Mouse (Mus musculus) forebrain, postnatal 0 days (tissue): ENCODE measurements at regions not wholly inside any gene's neighbourhood (a gene's known extent, or its start where the extent isn't known, plus 50 kb on each side); places are given as distances from the start of the nearest gene placed in this dataset.

ENCODE experiments used
- ATAC-seq: fragments of 200-750 bp; cut with Nextera tagmentation; 2 replicates; pipeline ENCODE4 v1.8.0; 2017; ENCODE audit warnings: mild to moderate bottlenecking, moderate library complexity
- DNase-seq: peaks from one replicate; pipeline ENCODE4 v3.0.0-alpha.2; 2015
- H3K27ac ChIP-seq: fragments of 300-500 bp; sonication (generic); 2 replicates; pipeline ENCODE4 v1.5.1; 2014; ENCODE audit warnings: low read depth, mild to moderate bottlenecking, antibody characterized with exemption, low read length, moderate library complexity, mixed read lengths
- H3K27me3 ChIP-seq: fragments of 300-500 bp; sonication (generic); 2 replicates; pipeline ENCODE4 v1.6.1; 2014; ENCODE audit warnings: mild to moderate bottlenecking, low read length, mixed read lengths; ENCODE audit not compliant: insufficient read depth
- H3K36me3 ChIP-seq: fragments of 300-500 bp; sonication (generic); 2 replicates; pipeline ENCODE4 v1.6.1; 2014; ENCODE audit warnings: mild to moderate bottlenecking, moderate library complexity; ENCODE audit not compliant: insufficient read depth
- H3K4me1 ChIP-seq: fragments of 300-500 bp; sonication (generic); 2 replicates; pipeline ENCODE4 v1.6.1; 2014; ENCODE audit warnings: antibody characterized with exemption; ENCODE audit not compliant: insufficient read depth
- H3K4me2 ChIP-seq: fragments of 300-500 bp; sonication (generic); 2 replicates; pipeline ENCODE4 v1.6.1; 2014; ENCODE audit warnings: low read depth, mild to moderate bottlenecking, moderate library complexity
- H3K4me3 ChIP-seq: fragments of 300-500 bp; sonication (generic); 2 replicates; pipeline ENCODE4 v1.5.1; 2014; ENCODE audit warnings: low read depth, low read length, mixed read lengths
- H3K9ac ChIP-seq: fragments of 300-500 bp; sonication (generic); 2 replicates; pipeline ENCODE4 v1.6.1; 2014; ENCODE audit warnings: mild to moderate bottlenecking
- H3K9me3 ChIP-seq: fragments of 300-500 bp; sonication (generic); 2 replicates; pipeline ENCODE4 v1.6.1; 2016; ENCODE audit warnings: low read length
- CTCF ChIP-seq: sonication (generic); IDR thresholded peaks from 2 replicates; pipeline ENCODE4 v1.5.1; 2016; ENCODE audit warnings: antibody characterized with exemption, control low read depth, low read depth
- WGBS: fragments of 180-500 bp; shearing (Covaris S2); extraction: QIAGEN DNeasy Blood & Tissue Kit; methylation state at CpG from one replicate; pipeline ENCODE4 v1.1.7; 2014; 5-methylcytosine and 5-hydroxymethylcytosine counted together

GRCm38 (mm10) chr6:126284409-126284808, 117.7 kb upstream of the Ntf3 start:
- ATAC-seq: no peak
- H3K9ac ChIP-seq: no peak overlapping the region
- no peaks in the 10 kb centered on the region for H3K36me3 ChIP-seq
- H3K4me3 ChIP-seq: no peak overlapping the region
- H3K4me1 ChIP-seq: no peaks in the 10 kb centered on the region
- no peak for TF ChIP-seq CTCF
- no peak for DNase-seq
- no peaks in the 10 kb centered on the region for H3K9me3 ChIP-seq
- no peaks in the 10 kb centered on the region for H3K27me3 ChIP-seq
- H3K4me2 ChIP-seq: no peak overlapping the region
- 53% methylated on average over 7 of the region's 7 CpGs for WGBS
- no peak overlapping the region for H3K27ac ChIP-seq

- WGBS: 92% methylated on average over 3 of the region's 3 CpGs
- H3K36me3 ChIP-seq: no peaks in the 10 kb centered on the region
- H3K27me3 ChIP-seq: no peaks in the 10 kb centered on the region
- no peak for ATAC-seq
- no peak overlapping the region for H3K27ac ChIP-seq
- TF ChIP-seq CTCF: no peak
- H3K9me3 ChIP-seq: no peaks in the 10 kb centered on the region
- H3K4me1 ChIP-seq: no peaks in the 10 kb centered on the region
- no peak for DNase-seq
- H3K4me3 ChIP-seq: no peak overlapping the region
- H3K4me2 ChIP-seq: no peak overlapping the region
- H3K9ac ChIP-seq: no peak overlapping the region
Observed at GRCm38 (mm10) chr6:126280352-126280751, 113.6 kb upstream of the Ntf3 start.

GRCm38 (mm10) chr6:126245986-126246385, 79.3 kb upstream of the Ntf3 start:
- no peaks in the 10 kb centered on the region for H3K9me3 ChIP-seq
- DNase-seq: no peak
- no peaks in the 10 kb centered on the region for H3K27me3 ChIP-seq
- H3K9ac ChIP-seq: no peak overlapping the region
- H3K4me3 ChIP-seq: no peak overlapping the region
- ATAC-seq: no peak
- H3K27ac ChIP-seq: no peak overlapping the region
- no peak overlapping the region for H3K4me2 ChIP-seq
- H3K36me3 ChIP-seq: no peaks in the 10 kb centered on the region
- no peak for TF ChIP-seq CTCF
- no peaks in the 10 kb centered on the region for H3K4me1 ChIP-seq
- 79% methylated on average over 5 of the region's 5 CpGs for WGBS

- WGBS: 44% methylated on average over 3 of the region's 3 CpGs
- no peak for ATAC-seq
- no peak for DNase-seq
Observed at GRCm38 (mm10) chr6:126245431-126245830, 78.7 kb upstream of the Ntf3 start.

GRCm38 (mm10) chr6:126242299-126242698, 75.6 kb upstream of the Ntf3 start:
- no peak overlapping the region for H3K27ac ChIP-seq
- 86% methylated on average over 2 of the region's 2 CpGs for WGBS
- no peak for ATAC-seq
- H3K9me3 ChIP-seq: no peaks in the 10 kb centered on the region
- no peak for TF ChIP-seq CTCF
- H3K4me1 ChIP-seq: no peaks in the 10 kb centered on the region
- no peak for DNase-seq
- H3K4me3 ChIP-seq: no peak overlapping the region
- no peaks in the 10 kb centered on the region for H3K27me3 ChIP-seq
- no peak overlapping the region for H3K4me2 ChIP-seq
- no peaks in the 10 kb centered on the region for H3K36me3 ChIP-seq
- H3K9ac ChIP-seq: no peak overlapping the region

More at GRCm38 (mm10) chr6:126245431-126245830, 78.7 kb upstream of the Ntf3 start:
- Histone ChIP-seq H3K36me3 (no peaks in the 10 kb centered on the region), H3K4me3 (no peak overlapping the region), H3K4me1 (no peaks in the 10 kb centered on the region), H3K9me3 (no peaks in the 10 kb centered on the region), H3K27me3 (no peaks in the 10 kb centered on the region), H3K9ac (no peak overlapping the region), H3K27ac (no peak overlapping the region), H3K4me2 (no peak overlapping the region)
- no peak for TF ChIP-seq CTCF

GRCm38 (mm10) chr6:126240256-126240655, 73.5 kb upstream of the Ntf3 start:
- no peak for TF ChIP-seq CTCF
- ATAC-seq: no peak
- Histone ChIP-seq H3K9me3 (no peaks in the 10 kb centered on the region), H3K9ac (no peak overlapping the region), H3K4me3 (no peak overlapping the region), H3K27ac (no peak overlapping the region), H3K4me2 (no peak overlapping the region), H3K4me1 (no peaks in the 10 kb centered on the region), H3K36me3 (no peaks in the 10 kb centered on the region), H3K27me3 (no peaks in the 10 kb centered on the region)
- no peak for DNase-seq
- 50% methylated on average over 1 of the region's 1 CpGs for WGBS
